Mouse (Mus musculus): ENCODE results near the gene Birc3.

- no peak for TF ChIP-seq CTCF (IDR thresholded peaks at IDR 0.05; ENCODE audit: extremely low read depth, insufficient read length, insufficient replicate concordance, low read depth, low read length)
- TF ChIP-seq POLR2A (IDR thresholded peaks at IDR 0.05; ENCODE audit: low read depth, low read length), result no peak
Observed at GRCm38 (mm10) chr9:7884346-7884745, 11.4 kb upstream of the Birc3 start.

All from small intestine, adult 2 months (tissue).